Mouse (Mus musculus) liver, embryonic 14 days (tissue): ENCODE measurements around the gene Irf6. TPM values are rescaled to one million over a fixed set of nuclear protein-coding genes. Genes with fewer than 3 reads are reported as not detected.

Experiments used
- polyA plus RNA-seq: library from polyadenylated mRNA; depleted of rRNA; stranded (reverse); fragments of >200 nt; gene quantifications from 2 replicates; pipeline ENCODE4 v1.2.3, GENCODE M21; 2012; rRNA removed

Irf6 gene
- 1.2 and 1.5 TPM in 2 replicates for polyA plus RNA-seq

GRCm38 (mm10) chr1:193152872-193153271 lies at the start of gene Irf6:
Gene Irf6 (plus strand): TSS chr1:193153111.

GRCm38 (mm10) chr1:193129786-193130455 lies 23.0 kb upstream of the Irf6 start, which contains the start of gene Diexf:
Gene Diexf (minus strand): TSS chr1:193130272.

DNA sequence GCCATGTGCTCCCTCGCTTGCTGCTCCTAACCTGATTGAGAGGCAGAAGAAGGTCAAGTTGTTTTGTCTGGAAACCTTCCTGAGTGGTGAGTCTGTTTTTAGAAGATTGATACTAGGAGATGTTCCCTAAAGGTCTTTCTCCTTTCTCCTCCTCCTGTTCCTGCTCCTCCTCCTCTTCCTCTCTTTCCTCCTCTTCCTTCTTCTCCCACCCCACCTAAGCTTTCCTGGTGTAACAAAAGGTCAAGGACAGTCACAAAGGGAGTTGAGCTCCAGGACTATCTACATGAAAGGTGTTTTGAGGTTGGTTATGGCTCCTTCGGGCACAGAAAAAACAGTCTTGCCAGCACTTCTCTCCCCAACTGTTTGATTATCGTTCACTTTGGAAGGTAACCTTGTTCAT lies 14.8 kb downstream of the Irf6 start, which contains the start of gene A130010J15Rik:
TSS of gene A130010J15Rik (plus strand) at position 301 of the 400 bp plus-strand sequence.

GRCm38 (mm10) chr1:193201383-193201778 lies 48.5 kb downstream of the Irf6 start, which contains the start of gene Traf3ip3:
Gene Traf3ip3 (minus strand): TSS chr1:193201703.

GRCm38 (mm10) chr1:193207503-193207902 lies 54.6 kb downstream of the Irf6 start, which contains the start of gene Lamb3:
Gene Lamb3 (plus strand): TSS chr1:193207699.

Other genes with a start within 250 kb of the Irf6 start
- gene Syt14, start 117.3 kb upstream of the Irf6 start, polyA plus RNA-seq: 4.3 and 6.2 TPM in 2 replicates
- 7.4 and 8.2 TPM in 2 replicates for gene Diexf, start 22.8 kb upstream of the Irf6 start, polyA plus RNA-seq
- 2.6 and 2.9 TPM in 2 replicates for gene A130010J15Rik, start 14.9 kb downstream of the Irf6 start, polyA plus RNA-seq
- gene Traf3ip3, start 48.6 kb downstream of the Irf6 start, polyA plus RNA-seq: 5.0 and 5.8 TPM in 2 replicates
- 0.19 and 0.31 TPM in 2 replicates for gene Lamb3, start 54.6 kb downstream of the Irf6 start, polyA plus RNA-seq
- gene Hsd11b1, start 111.0 kb downstream of the Irf6 start, polyA plus RNA-seq: 2.1 and 2.9 TPM in 2 replicates
- gene G0s2, start 120.1 kb downstream of the Irf6 start, polyA plus RNA-seq: 45.5 and 50.6 TPM in 2 replicates
- gene Camk1g, start 217.2 kb downstream of the Irf6 start, polyA plus RNA-seq: 0.14 and 0.29 TPM in 2 replicates